22 mouse cellular contexts compared by ENCODE assay signal in genomic region chr5:12080191-12080590, GRCm38 (mm10).
DNase-seq lines count a peak whose midpoint lies in the region; ATAC-seq and TF ChIP-seq lines count a peak whose summit lies in the region.
"Had no signal": no experiment of that assay in that cellular context is flagged by ENCODE, and none has a peak within 500 bp of the region (broad histone marks: within the 10 kb centered on the region; RNA-seq: fewer than 3 reads in every experiment).

No protein-coding gene starts in this region.

- 41% methylated on average over 1 of the region's 1 CpGs for WGBS in lung, embryonic 15.5 days

- in situ Hi-C loops in Patski (cut with MboI; ENCODE audit: low pct_unique_long_range_greater_than_20kb) = no loop called here

- 0 out of 2 replicates have a peak, but pooled peaks have one; percentile 49 for ATAC-seq in lung, embryonic 15.5 days (ENCODE audit: borderline replicate concordance, extremely low read depth, low FRiP score, low TSS enrichment)
- ATAC-seq in Patski = peak; percentile 78
- ATAC-seq: forebrain, embryonic 13.5 days; forebrain, postnatal 0 days; hindbrain, embryonic 16.5 days; inflammation-experienced regulatory T-cells, adult 6 months had no signal

- DNase-seq in cerebellum, postnatal 14 days = peak; percentile 7 to 10
- DNase-seq in cerebellum, adult 18-20 months = no peak
- peak; percentile 12 for DNase-seq in kidney, postnatal 10 days
- no peak for DNase-seq in kidney, postnatal 4 days
- no peak for DNase-seq in lung, postnatal 25 days (ENCODE audit: low spot score)
- peak; percentile 72 for DNase-seq in Patski (ENCODE audit: low read depth, low spot score)
- DNase-seq in urinary bladder, postnatal 36 days (ENCODE audit: low spot score in 2 of 2) = no peak
- DNase-seq: adrenal gland, postnatal 10 days; cerebellum, adult 11 months; cerebellum, adult 9-11 months; embryo, embryonic 11 days; forebrain, postnatal 0 days; gastrocnemius, adult 2 months; gastrocnemius, postnatal 25 days; heart, postnatal 4 days had no signal

- no peak overlapping the region for H3K4me2 ChIP-seq in lung, embryonic 15.5 days
- H3K4me2 ChIP-seq: embryonic facial prominence, embryonic 12.5 days; forebrain, embryonic 13.5 days; heart, embryonic 12.5 days; hindbrain, embryonic 12.5 days had no signal

- H3K9ac ChIP-seq in lung, embryonic 15.5 days = no peak overlapping the region
- H3K9ac ChIP-seq: embryonic facial prominence, embryonic 12.5 days; forebrain, embryonic 13.5 days; forebrain, postnatal 0 days; heart, embryonic 12.5 days; hindbrain, embryonic 12.5 days had no signal

- H3K27me3 ChIP-seq in lung, embryonic 15.5 days = no peaks in the 10 kb centered on the region
- no peaks in the 10 kb centered on the region for H3K27me3 ChIP-seq in Patski
- H3K27me3 ChIP-seq: embryonic facial prominence, embryonic 12.5 days; forebrain, embryonic 13.5 days; heart, embryonic 12.5 days; hindbrain, embryonic 12.5 days had no signal

- H3K27ac ChIP-seq in lung, embryonic 15.5 days = no peak overlapping the region
- H3K27ac ChIP-seq: embryonic facial prominence, embryonic 12.5 days; forebrain, embryonic 13.5 days; gastrocnemius, adult 2 months; hindbrain, embryonic 12.5 days had no signal

- no peak for TF ChIP-seq CTCF in Patski (IDR thresholded peaks at IDR 0.05)

- H3K36me3 ChIP-seq in lung, embryonic 15.5 days = no peaks in the 10 kb centered on the region
- H3K36me3 ChIP-seq: embryonic facial prominence, embryonic 12.5 days; heart, embryonic 12.5 days; hindbrain, embryonic 12.5 days had no signal

- CTCF ChIA-PET in Patski (lab: Charles Lee) = interaction anchor here (2.0 kb wide), 1 partner anchor 23 kb away, joined by 8 read pairs; no protein-coding TSS in a partner anchor

- POLR2A ChIA-PET in Patski (lab: Charles Lee) = no interaction called here

- no peaks in the 10 kb centered on the region for H3K4me1 ChIP-seq in lung, embryonic 15.5 days
- H3K4me1 ChIP-seq: embryonic facial prominence, embryonic 12.5 days; forebrain, embryonic 13.5 days; heart, embryonic 12.5 days; hindbrain, embryonic 12.5 days had no signal

- H3K4me3 ChIP-seq in lung, embryonic 15.5 days = no peak overlapping the region
- H3K4me3 ChIP-seq: embryonic facial prominence, embryonic 12.5 days; forebrain, embryonic 13.5 days; gastrocnemius, adult 2 months; heart, embryonic 12.5 days; hindbrain, embryonic 12.5 days had no signal

- no peaks in the 10 kb centered on the region for H3K9me3 ChIP-seq in lung, embryonic 15.5 days
- H3K9me3 ChIP-seq: embryonic facial prominence, embryonic 12.5 days; forebrain, embryonic 13.5 days; heart, embryonic 12.5 days; hindbrain, embryonic 12.5 days had no signal

Comparison
In these comparisons a context has a peak if more than half of its experiments do, and no peak if none do; other contexts are left out.
1. DNase-seq: peak in cerebellum, postnatal 14 days (2 of 2), kidney, postnatal 10 days (single experiment) and Patski (single experiment); none in cerebellum, adult 18-20 months (0 of 2), kidney, postnatal 4 days (0 of 2), lung, postnatal 25 days (single experiment) and urinary bladder, postnatal 36 days (0 of 2).